Mouse (Mus musculus): ENCODE data around the gene Hsp90b1. TPM values are rescaled to one million over a fixed set of nuclear protein-coding genes. Genes with fewer than 3 reads are reported as not detected.
"Not testable (repeated sequence)": the region's sequence is repeated elsewhere in the genome, so short reads cannot be mapped to it uniquely, and the experiment has no call there.

Hsp90b1 gene
- polyA plus RNA-seq, 1 experiment from 2014 or later, result 317 TPM

- ATAC-seq (ENCODE audit: insufficient number of reproducible peaks, insufficient read depth, low FRiP score, low read depth), result no peak
- Histone ChIP-seq H3K4me1 (ENCODE audit: control insufficient read depth in 2 of 2, insufficient read depth in 2 of 2, low read length in 2 of 2) (peaks cover 2 to 44% of the 10 kb centered on the region in 2 experiments), H3K36me3 (ENCODE audit: control insufficient read depth, insufficient read depth, low read length) (peaks cover 66% of the 10 kb centered on the region), H3K9ac (ENCODE audit: low read length) (peak overlapping the region; percentile 99), H3K27ac (replicated peaks in 1 of 2; ENCODE audit: control insufficient read depth in 1 of 2, insufficient read depth in 1 of 2, low read depth in 2 of 2, low read length in 2 of 2) (peak overlapping the region in 1 of 2 experiments; percentile 29; a peak in 1 of 4 replicates), H3K4me3 (ENCODE audit: control insufficient read depth in 1 of 2, insufficient read depth in 1 of 2, low read depth in 1 of 2, low read length in 2 of 2) (peak overlapping the region in 1 of 2 experiments; percentile 94; a peak in 2 of 4 replicates), H3K4me2 (ENCODE audit: low read length) (peak overlapping the region; percentile 94), H3K9me3 (ENCODE audit: control insufficient read depth, low read length) (no peaks in the 10 kb centered on the region), H3K27me3 (ENCODE audit: control insufficient read depth, insufficient read depth, low read length) (no peaks in the 10 kb centered on the region)
- WGBS, result 22% methylated on average over 4 of the region's 4 CpGs
Measured at GRCm38 (mm10) chr10:86702312-86702920, 2.9 kb downstream of the Hsp90b1 start.

- H3K27ac ChIP-seq (replicated peaks in 1 of 2; ENCODE audit: control insufficient read depth in 1 of 2, insufficient read depth in 1 of 2, low read depth in 2 of 2, low read length in 2 of 2), result no peak overlapping the region
- H3K4me2 ChIP-seq (ENCODE audit: low read length), result peak overlapping the region; percentile 24
- H3K9me3 ChIP-seq (ENCODE audit: control insufficient read depth, low read length), result no peaks in the 10 kb centered on the region
- H3K27me3 ChIP-seq (ENCODE audit: control insufficient read depth, insufficient read depth, low read length), result no peaks in the 10 kb centered on the region
- H3K4me1 ChIP-seq (ENCODE audit: control insufficient read depth in 2 of 2, insufficient read depth in 2 of 2, low read length in 2 of 2), result peaks cover 2 to 41% of the 10 kb centered on the region in 2 experiments
- no peak overlapping the region for H3K4me3 ChIP-seq (ENCODE audit: control insufficient read depth in 1 of 2, insufficient read depth in 1 of 2, low read depth in 1 of 2, low read length in 2 of 2)
- peak overlapping the region; percentile 30; the same call in 1 of the 2 replicates for H3K9ac ChIP-seq (ENCODE audit: low read length)
- no peak for ATAC-seq (ENCODE audit: insufficient number of reproducible peaks, insufficient read depth, low FRiP score, low read depth)
- 54% methylated on average over 3 of the region's 3 CpGs for WGBS
- peaks cover 75% of the 10 kb centered on the region for H3K36me3 ChIP-seq (ENCODE audit: control insufficient read depth, insufficient read depth, low read length)
Measured at GRCm38 (mm10) chr10:86700973-86701372, 4.3 kb downstream of the Hsp90b1 start.

- Histone ChIP-seq H3K36me3 (ENCODE audit: control insufficient read depth, insufficient read depth, low read length) (peaks cover 82% of the 10 kb centered on the region), H3K9ac (ENCODE audit: low read length) (peak overlapping the region; percentile 30; the same call in 1 of the 2 replicates), H3K27ac (replicated peaks in 1 of 2; ENCODE audit: control insufficient read depth in 1 of 2, insufficient read depth in 1 of 2, low read depth in 2 of 2, low read length in 2 of 2) (no peak overlapping the region), H3K4me1 (ENCODE audit: control insufficient read depth in 2 of 2, insufficient read depth in 2 of 2, low read length in 2 of 2) (peaks cover 2 to 41% of the 10 kb centered on the region in 2 experiments), H3K4me2 (ENCODE audit: low read length) (peak overlapping the region; percentile 24), H3K4me3 (ENCODE audit: control insufficient read depth in 1 of 2, insufficient read depth in 1 of 2, low read depth in 1 of 2, low read length in 2 of 2) (no peak overlapping the region), H3K9me3 (ENCODE audit: control insufficient read depth, low read length) (no peaks in the 10 kb centered on the region), H3K27me3 (ENCODE audit: control insufficient read depth, insufficient read depth, low read length) (no peaks in the 10 kb centered on the region)
- WGBS, result 42% methylated on average over 3 of the region's 3 CpGs
- ATAC-seq (ENCODE audit: insufficient number of reproducible peaks, insufficient read depth, low FRiP score, low read depth), result no peak
Measured at GRCm38 (mm10) chr10:86700251-86700650, 5.1 kb downstream of the Hsp90b1 start.

- H3K4me3 ChIP-seq (ENCODE audit: control insufficient read depth in 1 of 2, insufficient read depth in 1 of 2, low read depth in 1 of 2, low read length in 2 of 2), result peak overlapping the region; percentile 59 to 60
- peaks cover 15% of the 10 kb centered on the region for H3K36me3 ChIP-seq (ENCODE audit: control insufficient read depth, insufficient read depth, low read length)
- peak; percentile 33; the same call in 1 of the 2 replicates for ATAC-seq (ENCODE audit: insufficient number of reproducible peaks, insufficient read depth, low FRiP score, low read depth)
- H3K9ac ChIP-seq (ENCODE audit: low read length), result peak overlapping the region; percentile 80
- H3K4me2 ChIP-seq (ENCODE audit: low read length), result peak overlapping the region; percentile 74
- H3K27ac ChIP-seq (replicated peaks in 1 of 2; ENCODE audit: control insufficient read depth in 1 of 2, insufficient read depth in 1 of 2, low read depth in 2 of 2, low read length in 2 of 2); H3K4me1 ChIP-seq (ENCODE audit: control insufficient read depth in 2 of 2, insufficient read depth in 2 of 2, low read length in 2 of 2); H3K9me3 ChIP-seq (ENCODE audit: control insufficient read depth, low read length); H3K27me3 ChIP-seq (ENCODE audit: control insufficient read depth, insufficient read depth, low read length): not testable (repeated sequence)
- WGBS, result 27% methylated on average over 9 of the region's 9 CpGs
Measured at GRCm38 (mm10) chr10:86686017-86686360, 19.3 kb downstream of the Hsp90b1 start.

GRCm38 (mm10) chr10:86685179-86686016 is 19.9 kb downstream of the Hsp90b1 start:
- ATAC-seq (ENCODE audit: insufficient number of reproducible peaks, insufficient read depth, low FRiP score, low read depth), result peak; percentile 92
- WGBS, result under 1% methylated on average over 48 of the region's 53 CpGs
- peak overlapping the region; percentile 80 for H3K9ac ChIP-seq (ENCODE audit: low read length)

GRCm38 (mm10) chr10:86684797-86685178 is 20.5 kb downstream of the Hsp90b1 start:
- not testable (repeated sequence) for H3K9me3 ChIP-seq (ENCODE audit: control insufficient read depth, low read length); ATAC-seq (ENCODE audit: insufficient number of reproducible peaks, insufficient read depth, low FRiP score, low read depth); H3K27me3 ChIP-seq (ENCODE audit: control insufficient read depth, insufficient read depth, low read length); H3K9ac ChIP-seq (ENCODE audit: low read length); H3K4me1 ChIP-seq (ENCODE audit: control insufficient read depth in 2 of 2, insufficient read depth in 2 of 2, low read length in 2 of 2); H3K36me3 ChIP-seq (ENCODE audit: control insufficient read depth, insufficient read depth, low read length)
- peak overlapping the region; percentile 74 for H3K4me2 ChIP-seq (ENCODE audit: low read length)
- H3K27ac ChIP-seq (replicated peaks in 1 of 2; ENCODE audit: control insufficient read depth in 1 of 2, insufficient read depth in 1 of 2, low read depth in 2 of 2, low read length in 2 of 2), result peak overlapping the region in 1 of 2 experiments; percentile 75; a peak in 1 of 4 replicates
- peak overlapping the region; percentile 59 to 60; a peak in 3 of 4 replicates for H3K4me3 ChIP-seq (ENCODE audit: control insufficient read depth in 1 of 2, insufficient read depth in 1 of 2, low read depth in 1 of 2, low read length in 2 of 2)
- 44% methylated on average over 2 of the region's 2 CpGs for WGBS

More at GRCm38 (mm10) chr10:86685179-86686016, 19.9 kb downstream of the Hsp90b1 start:
- H3K9me3 ChIP-seq (ENCODE audit: control insufficient read depth, low read length); H3K27me3 ChIP-seq (ENCODE audit: control insufficient read depth, insufficient read depth, low read length); H3K4me1 ChIP-seq (ENCODE audit: control insufficient read depth in 2 of 2, insufficient read depth in 2 of 2, low read length in 2 of 2): not testable (repeated sequence)
- H3K4me3 ChIP-seq (ENCODE audit: control insufficient read depth in 1 of 2, insufficient read depth in 1 of 2, low read depth in 1 of 2, low read length in 2 of 2), result peak overlapping the region; percentile 59 to 60
- H3K4me2 ChIP-seq (ENCODE audit: low read length), result peak overlapping the region; percentile 74
- H3K36me3 ChIP-seq (ENCODE audit: control insufficient read depth, insufficient read depth, low read length), result peaks cover 10% of the 10 kb centered on the region
- H3K27ac ChIP-seq (replicated peaks in 1 of 2; ENCODE audit: control insufficient read depth in 1 of 2, insufficient read depth in 1 of 2, low read depth in 2 of 2, low read length in 2 of 2), result peak overlapping the region; percentile 75 to 76

GRCm38 (mm10) chr10:86670550-86670949 is 34.8 kb downstream of the Hsp90b1 start:
- H3K9ac ChIP-seq (ENCODE audit: low read length); ATAC-seq (ENCODE audit: insufficient number of reproducible peaks, insufficient read depth, low FRiP score, low read depth); H3K4me2 ChIP-seq (ENCODE audit: low read length); H3K4me3 ChIP-seq (ENCODE audit: control insufficient read depth in 1 of 2, insufficient read depth in 1 of 2, low read depth in 1 of 2, low read length in 2 of 2); H3K36me3 ChIP-seq (ENCODE audit: control insufficient read depth, insufficient read depth, low read length); H3K4me1 ChIP-seq (ENCODE audit: control insufficient read depth in 2 of 2, insufficient read depth in 2 of 2, low read length in 2 of 2); H3K9me3 ChIP-seq (ENCODE audit: control insufficient read depth, low read length); H3K27ac ChIP-seq (replicated peaks in 1 of 2; ENCODE audit: control insufficient read depth in 1 of 2, insufficient read depth in 1 of 2, low read depth in 2 of 2, low read length in 2 of 2); H3K27me3 ChIP-seq (ENCODE audit: control insufficient read depth, insufficient read depth, low read length): not testable (repeated sequence)
- WGBS, result 65% methylated on average over 4 of the region's 4 CpGs
